Mouse (Mus musculus) hindbrain, embryonic 12.5 days (tissue): ENCODE measurements at regions not wholly inside any gene's neighbourhood (a gene's known extent, or its start where the extent isn't known, plus 50 kb on each side); places are given as distances from the start of the nearest gene placed in this dataset.
A peak's percentile ranks its signal among the peaks of the same experiment; 100 is the strongest.

Experiments
- ATAC-seq: fragments of 200-750 bp; cut with Nextera tagmentation; 2 replicates; pipeline ENCODE4 v1.8.0; 2017; ENCODE audit warnings: moderate TSS enrichment; ENCODE audit not compliant: low FRiP score
- H3K27ac ChIP-seq: fragments of 300-500 bp; sonication (generic); 2 replicates; pipeline ENCODE4 v1.5.1; 2016; ENCODE audit warnings: mild to moderate bottlenecking
- H3K27me3 ChIP-seq: fragments of 300-500 bp; sonication (generic); 2 replicates; pipeline ENCODE4 v1.6.1; 2016; ENCODE audit warnings: mild to moderate bottlenecking
- H3K36me3 ChIP-seq: fragments of 300-500 bp; sonication (generic); 2 replicates; pipeline ENCODE4 v1.6.1; 2016; ENCODE audit warnings: mild to moderate bottlenecking
- H3K4me1 ChIP-seq: fragments of 300-500 bp; sonication (generic); 2 replicates; pipeline ENCODE4 v1.6.1; 2016
- H3K4me2 ChIP-seq: fragments of 300-500 bp; sonication (generic); replicated peaks from 2 replicates; pipeline ENCODE4 v1.6.1; 2016; ENCODE audit warnings: mild to moderate bottlenecking
- H3K4me3 ChIP-seq: fragments of 300-500 bp; sonication (generic); 2 replicates; pipeline ENCODE4 v1.5.1; 2016; ENCODE audit warnings: mild to moderate bottlenecking
- H3K9ac ChIP-seq: fragments of 300-500 bp; sonication (generic); 2 replicates; pipeline ENCODE4 v1.6.1; 2016; ENCODE audit warnings: mild to moderate bottlenecking, moderate library complexity
- H3K9me3 ChIP-seq: fragments of 300-500 bp; sonication (generic); replicated peaks from 2 replicates; pipeline ENCODE4 v1.6.1; 2016; ENCODE audit warnings: mild to moderate bottlenecking
- WGBS: fragments of 180-500 bp; shearing (Covaris S2); methylation state at CpG from one replicate; pipeline ENCODE4 v1.1.7; 2016; 5-methylcytosine and 5-hydroxymethylcytosine counted together

- Histone ChIP-seq H3K4me2 (no peak overlapping the region), H3K27me3 (no peaks in the 10 kb centered on the region), H3K27ac (no peak overlapping the region), H3K9ac (no peak overlapping the region), H3K4me1 (peaks cover 15% of the 10 kb centered on the region), H3K9me3 (no peaks in the 10 kb centered on the region), H3K36me3 (no peaks in the 10 kb centered on the region), H3K4me3 (no peak overlapping the region)
- no peak for ATAC-seq
- 56% methylated on average over 5 of the region's 5 CpGs for whole genome bisulfite sequencing
Observed at GRCm38 (mm10) chr11:19203968-19204367, 185.2 kb upstream of the Meis1 start.

GRCm38 (mm10) chr11:19204521-19204920 lies 185.7 kb upstream of the Meis1 start:
- Histone ChIP-seq H3K9ac (no peak overlapping the region), H3K4me3 (no peak overlapping the region), H3K9me3 (no peaks in the 10 kb centered on the region), H3K27ac (0 out of 2 replicates have a peak overlapping the region, but pooled peaks have one; percentile 6), H3K4me2 (no peak overlapping the region), H3K36me3 (no peaks in the 10 kb centered on the region), H3K4me1 (peaks cover 15% of the 10 kb centered on the region), H3K27me3 (no peaks in the 10 kb centered on the region)
- 34% methylated on average over 7 of the region's 7 CpGs for WGBS
- ATAC-seq = peak; percentile 54; the same call in 1 of the 2 replicates

DNA sequence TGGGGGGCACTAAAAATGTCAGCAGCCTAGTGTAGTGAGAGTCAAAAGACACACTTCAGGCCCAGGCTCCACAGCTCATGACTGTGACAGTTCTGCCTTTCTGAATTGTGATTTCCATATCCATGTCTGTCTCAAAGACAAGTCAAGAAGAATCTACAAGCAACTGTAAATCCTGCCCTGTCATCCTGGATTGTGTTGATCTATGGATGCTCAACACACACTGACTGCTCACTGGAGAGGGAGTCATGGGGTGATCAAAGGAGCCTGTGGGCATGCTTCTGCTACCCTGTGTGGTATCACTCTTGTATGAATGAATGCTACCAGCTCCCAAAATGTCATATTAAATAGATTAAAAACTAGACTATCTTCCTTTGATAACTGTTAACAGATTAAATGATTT lies 186.4 kb upstream of the Meis1 start:
- Histone ChIP-seq H3K4me1 (peaks cover 15% of the 10 kb centered on the region), H3K9ac (no peak overlapping the region), H3K4me3 (no peak overlapping the region), H3K9me3 (no peaks in the 10 kb centered on the region), H3K27me3 (no peaks in the 10 kb centered on the region), H3K4me2 (no peak overlapping the region), H3K27ac (no peak overlapping the region), H3K36me3 (no peaks in the 10 kb centered on the region)
- ATAC-seq = no peak

GRCm38 (mm10) chr11:19219476-19219875 lies 200.7 kb upstream of the Meis1 start:
- no peak overlapping the region for H3K9ac ChIP-seq
- H3K4me2 ChIP-seq = no peak overlapping the region
- no peaks in the 10 kb centered on the region for H3K27me3 ChIP-seq
- H3K4me1 ChIP-seq = no peaks in the 10 kb centered on the region
- no peak overlapping the region for H3K27ac ChIP-seq
- no peaks in the 10 kb centered on the region for H3K36me3 ChIP-seq
- no peak for ATAC-seq
- no peak overlapping the region for H3K4me3 ChIP-seq
- no peaks in the 10 kb centered on the region for H3K9me3 ChIP-seq
- 66% methylated on average over 3 of the region's 3 CpGs for WGBS

GRCm38 (mm10) chr11:19221442-19221841 lies 202.7 kb upstream of the Meis1 start:
- Histone ChIP-seq H3K9me3 (no peaks in the 10 kb centered on the region), H3K4me2 (no peak overlapping the region), H3K36me3 (no peaks in the 10 kb centered on the region), H3K4me1 (no peaks in the 10 kb centered on the region), H3K4me3 (no peak overlapping the region), H3K27ac (no peak overlapping the region), H3K27me3 (no peaks in the 10 kb centered on the region), H3K9ac (no peak overlapping the region)
- WGBS = no CpG with 5 or more reads among the region's 1 CpGs
- ATAC-seq = no peak

GRCm38 (mm10) chr11:19226756-19227155 lies 208.0 kb upstream of the Meis1 start:
- Histone ChIP-seq H3K4me3 (no peak overlapping the region), H3K27ac (no peak overlapping the region), H3K9me3 (no peaks in the 10 kb centered on the region), H3K27me3 (no peaks in the 10 kb centered on the region), H3K9ac (no peak overlapping the region), H3K36me3 (no peaks in the 10 kb centered on the region), H3K4me1 (no peaks in the 10 kb centered on the region), H3K4me2 (no peak overlapping the region)
- no peak for ATAC-seq
- 85% methylated on average over 2 of the region's 2 CpGs for WGBS

DNA sequence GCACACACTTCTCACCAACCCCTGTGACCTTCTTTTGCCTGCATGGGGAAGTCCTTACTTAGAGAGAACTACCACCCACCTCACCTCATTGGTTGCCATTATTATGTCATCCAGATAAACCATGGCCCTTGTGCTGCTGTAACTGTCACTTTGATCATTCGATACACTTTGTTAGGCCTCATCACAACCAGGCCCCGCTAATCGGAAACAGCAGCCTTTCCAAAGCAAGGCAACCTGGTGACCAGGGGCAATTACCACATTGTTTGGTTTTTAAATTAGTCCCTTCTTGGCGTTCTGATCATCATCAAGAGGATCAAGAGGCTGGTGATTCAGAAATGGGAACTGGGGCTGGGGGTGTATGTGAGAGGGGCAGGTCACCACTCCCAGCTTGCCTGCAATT lies 208.9 kb upstream of the Meis1 start:
- H3K4me1 ChIP-seq = no peaks in the 10 kb centered on the region
- H3K4me2 ChIP-seq = no peak overlapping the region
- H3K4me3 ChIP-seq = no peak overlapping the region
- no peak for ATAC-seq
- no peak overlapping the region for H3K27ac ChIP-seq
- H3K9me3 ChIP-seq = no peaks in the 10 kb centered on the region; the same call in 1 of the 2 replicates
- no peaks in the 10 kb centered on the region for H3K27me3 ChIP-seq
- no peak overlapping the region for H3K9ac ChIP-seq
- no peaks in the 10 kb centered on the region for H3K36me3 ChIP-seq
- 64% methylated on average over 4 of the region's 4 CpGs for WGBS

DNA sequence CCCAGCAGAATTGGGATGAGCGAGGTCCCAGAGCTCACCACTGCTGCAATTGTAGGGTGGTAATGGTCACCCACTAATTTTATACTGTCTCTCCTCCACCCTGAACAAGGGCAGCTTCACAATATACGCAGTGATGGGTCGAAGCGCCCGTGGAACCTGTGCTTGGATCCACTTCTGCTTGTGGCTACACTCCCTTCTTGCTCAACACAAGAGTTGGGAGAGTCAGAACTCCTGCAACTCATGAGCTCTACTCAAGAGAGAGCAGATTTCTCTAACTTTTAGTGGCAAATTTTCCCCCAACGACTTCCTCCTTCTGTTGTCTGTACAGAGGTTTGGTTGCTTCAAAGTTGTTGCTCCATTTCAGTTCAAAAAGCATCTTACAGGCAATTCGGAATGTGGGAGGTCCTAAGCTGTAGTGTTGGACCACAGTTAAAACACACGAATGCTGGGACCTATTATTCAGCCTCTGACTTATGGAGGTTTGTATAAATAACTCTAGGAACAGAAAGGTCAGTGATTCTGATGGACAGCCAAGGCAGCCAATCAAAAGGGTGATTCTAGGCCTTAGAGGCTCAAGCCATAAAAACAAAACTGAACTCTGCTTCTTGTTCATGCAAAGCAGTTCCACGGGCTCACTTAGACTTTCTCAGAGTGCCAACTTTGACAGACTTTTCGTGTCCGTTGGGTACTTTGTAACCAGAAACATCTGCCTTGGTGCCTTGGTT lies 227.8 kb upstream of the Meis1 start:
- Histone ChIP-seq H3K27me3 (no peaks in the 10 kb centered on the region), H3K27ac (no peak overlapping the region), H3K4me3 (no peak overlapping the region), H3K4me1 (0 out of 2 replicates have a peak, but pooled peaks cover 2% of the 10 kb centered on the region), H3K36me3 (no peaks in the 10 kb centered on the region), H3K4me2 (no peak overlapping the region), H3K9me3 (no peaks in the 10 kb centered on the region), H3K9ac (no peak overlapping the region)
- 86% methylated on average over 11 of the region's 11 CpGs for WGBS
- ATAC-seq = no peak

- Histone ChIP-seq H3K27ac (no peak overlapping the region), H3K4me2 (no peak overlapping the region), H3K4me1 (no peaks in the 10 kb centered on the region), H3K27me3 (no peaks in the 10 kb centered on the region), H3K9me3 (no peaks in the 10 kb centered on the region), H3K4me3 (no peak overlapping the region), H3K9ac (no peak overlapping the region), H3K36me3 (no peaks in the 10 kb centered on the region)
- WGBS = 73% methylated on average over 5 of the region's 5 CpGs
- no peak for ATAC-seq
Observed at GRCm38 (mm10) chr11:19253605-19254004, 234.8 kb upstream of the Meis1 start.

DNA sequence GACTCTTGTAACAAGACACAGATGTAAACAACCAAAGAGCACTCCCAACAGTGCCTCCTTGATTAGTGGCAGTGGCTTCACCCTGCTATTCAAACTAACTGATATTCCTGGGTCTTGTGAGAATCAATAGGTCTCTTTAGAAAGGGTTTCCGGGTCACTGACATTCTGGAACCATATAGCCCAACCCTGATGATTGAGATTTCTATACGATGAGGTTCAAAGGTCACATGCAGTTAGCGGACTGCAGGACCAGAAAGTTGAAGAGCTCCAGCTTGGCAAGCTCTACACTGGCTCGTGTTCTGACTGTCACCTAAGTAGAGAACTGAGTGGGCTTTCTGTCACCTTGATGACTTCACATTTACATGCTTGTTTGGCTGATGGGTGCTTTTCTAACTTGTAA lies 235.4 kb upstream of the Meis1 start:
- no peak for ATAC-seq
- H3K27ac ChIP-seq = no peak overlapping the region
- H3K4me2 ChIP-seq = no peak overlapping the region
- H3K9me3 ChIP-seq = no peaks in the 10 kb centered on the region
- H3K4me1 ChIP-seq = no peaks in the 10 kb centered on the region
- H3K4me3 ChIP-seq = no peak overlapping the region
- no peak overlapping the region for H3K9ac ChIP-seq
- 24% methylated on average over 4 of the region's 4 CpGs for WGBS
- H3K27me3 ChIP-seq = no peaks in the 10 kb centered on the region
- no peaks in the 10 kb centered on the region for H3K36me3 ChIP-seq

GRCm38 (mm10) chr11:19257549-19257948 lies 238.8 kb upstream of the Meis1 start:
- H3K9me3 ChIP-seq = no peaks in the 10 kb centered on the region
- no peaks in the 10 kb centered on the region for H3K4me1 ChIP-seq
- 75% methylated on average over 4 of the region's 4 CpGs for WGBS
- ATAC-seq = no peak
- no peak overlapping the region for H3K27ac ChIP-seq
- H3K4me2 ChIP-seq = no peak overlapping the region
- no peak overlapping the region for H3K9ac ChIP-seq
- H3K27me3 ChIP-seq = no peaks in the 10 kb centered on the region
- H3K4me3 ChIP-seq = no peak overlapping the region
- H3K36me3 ChIP-seq = no peaks in the 10 kb centered on the region

DNA sequence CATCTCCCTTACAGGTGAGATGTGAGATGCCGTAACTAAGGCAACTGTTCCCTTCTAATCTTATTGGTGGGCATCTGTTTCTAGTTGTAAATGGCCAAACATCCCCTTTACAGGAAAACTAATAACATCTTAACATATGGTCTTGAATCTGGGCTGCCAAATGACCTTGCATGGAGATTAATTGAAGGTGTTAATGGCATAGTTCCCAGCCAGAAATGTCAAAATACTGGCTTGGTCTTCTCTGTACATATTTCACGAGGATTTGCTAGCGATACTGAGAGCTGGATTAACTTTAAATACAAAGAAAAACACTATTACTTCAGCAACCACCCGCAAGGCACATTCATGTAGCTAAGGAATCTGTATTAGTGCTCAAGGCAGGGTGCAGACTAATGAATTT lies 244.0 kb upstream of the Meis1 start:
- Histone ChIP-seq H3K4me1 (no peaks in the 10 kb centered on the region; the same call in 1 of the 2 replicates), H3K27me3 (no peaks in the 10 kb centered on the region), H3K9ac (no peak overlapping the region), H3K9me3 (no peaks in the 10 kb centered on the region), H3K27ac (no peak overlapping the region), H3K4me2 (no peak overlapping the region), H3K36me3 (no peaks in the 10 kb centered on the region), H3K4me3 (no peak overlapping the region)
- WGBS = 79% methylated on average over 4 of the region's 4 CpGs
- no peak for ATAC-seq
